Mouse (Mus musculus): ENCODE data around the gene Sh3pxd2a. TPM values are rescaled to one million over a fixed set of nuclear protein-coding genes. Genes with fewer than 3 reads are reported as not detected.

Gene Sh3pxd2a
- polyA plus RNA-seq, 1 experiment from 2014 or later: 0.62 TPM

DNA sequence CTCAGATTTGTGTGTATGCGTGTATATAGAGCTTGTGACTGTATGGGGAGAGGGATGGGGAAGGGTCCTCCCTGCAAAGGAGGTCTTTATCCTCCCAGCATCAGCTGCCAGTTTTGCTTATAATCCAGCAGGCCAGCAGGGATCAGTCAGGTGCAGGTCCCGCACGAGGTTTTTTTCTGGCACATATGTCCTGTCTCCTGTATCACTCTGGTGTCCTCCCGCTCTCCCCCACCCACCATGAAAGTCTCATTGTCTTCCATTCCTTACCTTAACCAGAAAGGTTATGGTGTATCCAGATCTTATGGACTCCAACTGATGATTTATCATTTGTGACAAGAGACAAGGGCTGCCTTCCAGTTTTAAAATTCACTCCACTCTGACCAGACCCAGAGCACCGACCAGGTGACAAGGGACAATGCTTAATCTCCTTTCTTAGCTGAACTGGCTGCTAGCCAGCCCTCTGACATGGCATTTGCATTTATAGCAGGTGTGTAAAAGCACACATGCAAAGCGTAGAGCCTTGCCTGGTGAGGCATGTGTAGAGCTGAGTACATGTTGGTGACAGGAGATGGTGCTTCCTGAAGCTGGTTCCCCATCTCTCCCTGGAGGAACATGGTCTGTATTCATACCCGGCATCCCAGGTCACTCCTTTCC is 242.6 kb downstream of the Sh3pxd2a start:
- Histone ChIP-seq H3K9ac (no peak overlapping the region), H3K4me1 (replicated peaks) (peaks cover 11% of the 10 kb centered on the region), H3K27me3 (no peaks in the 10 kb centered on the region), H3K9me3 (replicated peaks) (no peaks in the 10 kb centered on the region), H3K36me3 (no peaks in the 10 kb centered on the region), H3K4me2 (no peak overlapping the region), H3K4me3 (replicated peaks) (no peak overlapping the region), H3K27ac (no peak overlapping the region)
- ATAC-seq (ENCODE audit: low read depth) (no peak), DNase-seq (no peak)
- 67% methylated on average over 7 of the region's 7 CpGs for WGBS (ENCODE audit: insufficient replicate concordance)

DNA sequence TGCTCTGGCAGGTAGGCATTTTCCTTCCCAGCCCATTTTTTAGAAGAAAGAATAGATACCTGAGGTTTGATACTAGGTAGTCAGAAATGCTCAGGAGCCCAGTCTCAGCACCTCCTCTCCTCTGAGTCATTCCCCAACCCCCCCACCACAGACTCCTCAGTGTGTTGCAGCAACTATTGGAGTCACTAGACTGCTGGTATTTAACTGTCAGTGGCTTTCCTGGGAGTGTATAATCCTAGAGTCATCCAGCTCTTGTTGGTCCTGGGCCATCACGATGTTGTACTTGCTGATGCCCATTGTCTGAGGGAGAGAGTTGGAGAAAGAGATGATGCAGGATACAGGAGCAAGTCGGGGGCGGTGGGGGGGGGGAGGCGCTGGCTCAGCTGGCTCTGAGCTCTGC is 243.2 kb downstream of the Sh3pxd2a start:
- DNase-seq (no peak), ATAC-seq (ENCODE audit: low read depth) (no peak)
- no peak overlapping the region for H3K27ac ChIP-seq
- H3K27me3 ChIP-seq: no peaks in the 10 kb centered on the region
- H3K4me1 ChIP-seq (replicated peaks): peaks cover 11% of the 10 kb centered on the region
- H3K36me3 ChIP-seq: no peaks in the 10 kb centered on the region
- no peaks in the 10 kb centered on the region for H3K9me3 ChIP-seq (replicated peaks)
- no peak overlapping the region for H3K4me2 ChIP-seq
- WGBS (ENCODE audit: insufficient replicate concordance): 75% methylated on average over 4 of the region's 4 CpGs
- H3K9ac ChIP-seq: no peak overlapping the region
- H3K4me3 ChIP-seq (replicated peaks): no peak overlapping the region

GRCm38 (mm10) chr19:47220232-47220631 is 244.0 kb downstream of the Sh3pxd2a start:
- WGBS (ENCODE audit: insufficient replicate concordance): 79% methylated on average over 2 of the region's 2 CpGs
- no peak overlapping the region for H3K27ac ChIP-seq
- H3K36me3 ChIP-seq: no peaks in the 10 kb centered on the region
- H3K4me2 ChIP-seq: no peak overlapping the region
- H3K4me1 ChIP-seq (replicated peaks): peaks cover 11% of the 10 kb centered on the region
- ATAC-seq (ENCODE audit: low read depth) (no peak), DNase-seq (no peak)
- H3K27me3 ChIP-seq: no peaks in the 10 kb centered on the region
- no peak overlapping the region for H3K4me3 ChIP-seq (replicated peaks)
- no peaks in the 10 kb centered on the region for H3K9me3 ChIP-seq (replicated peaks)
- no peak overlapping the region for H3K9ac ChIP-seq

- Histone ChIP-seq H3K4me3 (replicated peaks) (no peak overlapping the region), H3K4me2 (no peak overlapping the region), H3K9ac (no peak overlapping the region), H3K4me1 (replicated peaks) (peaks cover 11% of the 10 kb centered on the region), H3K36me3 (no peaks in the 10 kb centered on the region), H3K27ac (no peak overlapping the region), H3K27me3 (no peaks in the 10 kb centered on the region), H3K9me3 (replicated peaks) (no peaks in the 10 kb centered on the region)
- WGBS (ENCODE audit: insufficient replicate concordance): 44% methylated on average over 4 of the region's 4 CpGs
- DNase-seq (no peak), ATAC-seq (ENCODE audit: low read depth) (peak; percentile 34; the same call in 1 of the 2 replicates)
Measured at GRCm38 (mm10) chr19:47219622-47220021, 244.6 kb downstream of the Sh3pxd2a start.

- 58% methylated on average over 5 of the region's 5 CpGs for whole genome bisulfite sequencing (ENCODE audit: insufficient replicate concordance)
- no peak for ATAC-seq (ENCODE audit: low read depth)
Measured at GRCm38 (mm10) chr19:47216766-47217165, 247.4 kb downstream of the Sh3pxd2a start.

GRCm38 (mm10) chr19:47213470-47213869 is 250.7 kb downstream of the Sh3pxd2a start:
- Histone ChIP-seq H3K36me3 (no peaks in the 10 kb centered on the region), H3K4me3 (replicated peaks) (no peak overlapping the region), H3K4me2 (no peak overlapping the region), H3K27me3 (no peaks in the 10 kb centered on the region), H3K4me1 (replicated peaks) (no peaks in the 10 kb centered on the region), H3K27ac (no peak overlapping the region), H3K9me3 (replicated peaks) (no peaks in the 10 kb centered on the region), H3K9ac (no peak overlapping the region)
- DNase-seq (no peak), ATAC-seq (ENCODE audit: low read depth) (no peak)
- 39% methylated on average over 1 of the region's 1 CpGs for WGBS (ENCODE audit: insufficient replicate concordance)

More at GRCm38 (mm10) chr19:47216766-47217165, 247.4 kb downstream of the Sh3pxd2a start:
- Histone ChIP-seq H3K27ac (no peak overlapping the region), H3K9me3 (replicated peaks) (no peaks in the 10 kb centered on the region), H3K9ac (no peak overlapping the region), H3K4me1 (replicated peaks) (peaks cover 11% of the 10 kb centered on the region), H3K27me3 (no peaks in the 10 kb centered on the region), H3K4me3 (replicated peaks) (no peak overlapping the region), H3K36me3 (no peaks in the 10 kb centered on the region), H3K4me2 (no peak overlapping the region)
- no peak for DNase-seq

DNA sequence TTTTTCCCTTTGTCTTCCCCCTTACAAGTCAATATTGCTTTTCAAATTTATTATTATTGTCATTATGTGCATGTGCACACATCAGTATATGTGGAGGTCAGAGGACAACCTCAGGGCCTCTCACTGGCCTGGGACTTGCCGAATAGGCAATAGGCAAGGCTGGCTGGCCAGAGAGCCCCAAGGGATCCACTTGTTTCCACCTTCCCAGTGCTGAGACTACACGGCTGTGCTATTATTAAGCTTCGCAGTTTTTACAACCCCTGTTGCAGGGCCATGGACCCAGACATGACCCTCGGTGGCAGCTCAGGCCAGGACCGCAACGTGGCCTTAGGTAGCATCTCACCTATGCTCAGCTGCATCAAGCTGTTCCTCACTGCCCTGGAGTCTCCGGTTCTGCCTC is 251.8 kb downstream of the Sh3pxd2a start:
- 67% methylated on average over 7 of the region's 7 CpGs for WGBS (ENCODE audit: insufficient replicate concordance)
- DNase-seq: no peak

DNA sequence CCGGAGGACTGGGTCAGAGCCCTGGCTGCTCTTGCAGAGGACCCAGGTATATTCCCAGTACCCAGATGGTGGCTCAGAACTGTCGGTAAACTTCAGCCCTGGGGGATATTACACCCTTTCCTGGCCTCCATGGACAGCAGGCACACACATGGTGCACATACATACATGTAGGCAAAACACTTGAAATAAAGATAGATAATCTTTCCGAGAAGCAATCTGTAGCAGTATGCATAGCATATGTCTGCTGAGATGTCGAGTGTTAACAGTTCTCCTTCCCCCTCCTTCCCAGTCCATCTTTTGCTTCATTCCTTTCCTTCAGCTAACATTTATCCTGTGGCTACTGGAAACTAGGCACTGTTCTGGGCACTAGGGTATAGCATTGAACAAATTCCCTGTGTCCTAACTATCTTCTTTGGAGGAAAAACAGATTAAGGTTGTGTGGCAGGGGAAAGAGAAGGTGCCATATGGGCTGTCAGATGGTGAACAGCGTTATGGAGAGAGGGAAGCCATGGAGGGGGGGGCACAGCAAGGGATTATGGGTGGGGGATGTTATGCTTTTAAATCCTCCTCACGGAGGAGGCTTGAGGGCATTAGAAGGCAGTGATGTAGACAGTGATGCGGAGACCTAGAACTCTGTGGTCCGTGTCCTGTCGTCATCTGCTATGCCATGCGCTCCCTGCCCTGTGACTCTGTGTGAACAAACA is 252.4 kb downstream of the Sh3pxd2a start:
- no peak for ATAC-seq (ENCODE audit: low read depth)
- H3K27me3 ChIP-seq: no peaks in the 10 kb centered on the region
- no peak for DNase-seq
- no peaks in the 10 kb centered on the region for H3K36me3 ChIP-seq
- H3K4me1 ChIP-seq (replicated peaks): no peaks in the 10 kb centered on the region
- no peak overlapping the region for H3K4me3 ChIP-seq (replicated peaks)
- 68% methylated on average over 10 of the region's 10 CpGs for WGBS (ENCODE audit: insufficient replicate concordance)
- no peak overlapping the region for H3K9ac ChIP-seq
- no peak overlapping the region for H3K4me2 ChIP-seq
- no peaks in the 10 kb centered on the region for H3K9me3 ChIP-seq (replicated peaks)
- no peak overlapping the region for H3K27ac ChIP-seq

More for the DNA sequence above, 251.8 kb downstream of the Sh3pxd2a start:
- Histone ChIP-seq H3K9ac (no peak overlapping the region), H3K27ac (no peak overlapping the region), H3K9me3 (replicated peaks) (no peaks in the 10 kb centered on the region), H3K4me3 (replicated peaks) (no peak overlapping the region), H3K36me3 (no peaks in the 10 kb centered on the region), H3K4me2 (no peak overlapping the region), H3K4me1 (replicated peaks) (no peaks in the 10 kb centered on the region), H3K27me3 (no peaks in the 10 kb centered on the region)
- no peak for ATAC-seq (ENCODE audit: low read depth)

DNA sequence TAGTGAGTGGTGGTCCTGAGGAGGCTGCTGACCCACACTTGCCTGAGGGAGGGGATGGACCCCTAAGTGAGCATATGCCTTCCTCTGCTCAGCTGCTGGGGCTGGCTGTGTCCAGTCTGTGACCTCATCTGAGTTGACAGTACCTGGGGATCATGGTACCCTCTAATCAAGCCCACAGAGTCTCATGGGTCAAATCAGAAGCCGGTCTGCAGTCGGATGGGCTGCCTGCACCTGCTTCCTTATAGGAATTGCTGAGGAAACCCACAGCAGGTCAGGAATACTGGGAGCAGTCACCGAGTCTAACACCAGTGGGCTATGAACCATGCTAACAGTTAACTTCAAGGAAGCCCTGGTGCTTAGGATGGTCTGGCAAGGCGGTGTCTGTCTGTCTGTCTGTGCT is 253.8 kb downstream of the Sh3pxd2a start:
- H3K36me3 ChIP-seq: no peaks in the 10 kb centered on the region
- no peaks in the 10 kb centered on the region for H3K4me1 ChIP-seq (replicated peaks)
- H3K4me3 ChIP-seq (replicated peaks): no peak overlapping the region
- no peaks in the 10 kb centered on the region for H3K9me3 ChIP-seq (replicated peaks)
- DNase-seq (no peak), ATAC-seq (ENCODE audit: low read depth) (no peak)
- H3K27me3 ChIP-seq: no peaks in the 10 kb centered on the region
- no peak overlapping the region for H3K4me2 ChIP-seq
- H3K9ac ChIP-seq: no peak overlapping the region
- no peak overlapping the region for H3K27ac ChIP-seq
- 73% methylated on average over 4 of the region's 4 CpGs for WGBS (ENCODE audit: insufficient replicate concordance)

Small RNAs within 50 kb of the gene (microRNA-seq; reads per million reads assigned to microRNA genes)
- not detected for gene Mir6995

Other genes with a start within 250 kb of the Sh3pxd2a start
- gene Stn1, start 73.1 kb upstream of the Sh3pxd2a start, polyA plus RNA-seq (2015; fragmentation: Nextera tagmentation; extraction: Ambion mirVana): 11.6 and 12.7 TPM in 2 replicates
- gene Slk, start 115.3 kb upstream of the Sh3pxd2a start, polyA plus RNA-seq (2015; fragmentation: Nextera tagmentation; extraction: Ambion mirVana): 5.8 and 6.3 TPM in 2 replicates
- gene Col17a1, start 227.7 kb upstream of the Sh3pxd2a start, polyA plus RNA-seq (2015; fragmentation: Nextera tagmentation; extraction: Ambion mirVana): 0.22 and 0.27 TPM in 2 replicates